Mouse (Mus musculus) stomach, embryonic 14.5 days (tissue): ENCODE measurements around the gene Smim12. TPM values are rescaled to one million over a fixed set of nuclear protein-coding genes. Genes with fewer than 3 reads are reported as not detected.

Source experiments
- ATAC-seq: fragments of 200-750 bp; cut with Nextera tagmentation; 2 replicates; pipeline ENCODE4 v1.8.0; 2017; ENCODE audit warnings: low read depth, moderate TSS enrichment; ENCODE audit not compliant: insufficient number of reproducible peaks, insufficient read depth, low FRiP score
- H3K27ac ChIP-seq: fragments of 300-500 bp; sonication (generic); 2 replicates; pipeline ENCODE4 v1.5.1; 2014; ENCODE audit warnings: mild to moderate bottlenecking, low read length, moderate library complexity, mixed read lengths
- H3K27me3 ChIP-seq: fragments of 300-500 bp; sonication (generic); 2 replicates; pipeline ENCODE4 v1.6.1; 2014; ENCODE audit warnings: low read length, control low read depth, mixed read lengths; ENCODE audit not compliant: control insufficient read depth, insufficient read depth
- H3K36me3 ChIP-seq: fragments of 300-500 bp; sonication (generic); 2 replicates; pipeline ENCODE4 v1.6.1; 2014; ENCODE audit warnings: mild to moderate bottlenecking, control low read depth, low read length, moderate library complexity, mixed read lengths; ENCODE audit not compliant: control insufficient read depth, insufficient read depth
- H3K4me1 ChIP-seq: fragments of 300-500 bp; sonication (generic); 2 replicates; pipeline ENCODE4 v1.6.1; 2014; ENCODE audit warnings: low read length, control low read depth, mixed read lengths; ENCODE audit not compliant: control insufficient read depth, insufficient read depth
- H3K4me2 ChIP-seq: fragments of 300-500 bp; sonication (generic); replicated peaks from 2 replicates; pipeline ENCODE4 v1.6.1; 2014; ENCODE audit warnings: low read depth, low read length, control low read depth
- H3K4me3 ChIP-seq: fragments of 300-500 bp; sonication (generic); 2 replicates; pipeline ENCODE4 v1.5.1; 2014; ENCODE audit warnings: low read depth, low read length, control low read depth
- H3K9ac ChIP-seq: fragments of 300-500 bp; sonication (generic); replicated peaks from 2 replicates; pipeline ENCODE4 v1.6.1; 2014; ENCODE audit warnings: low read depth, mild to moderate bottlenecking, control low read depth, low read length, moderate library complexity, mixed read lengths
- H3K9me3 ChIP-seq: fragments of 300-500 bp; sonication (generic); 2 replicates; pipeline ENCODE4 v1.6.1; 2016; ENCODE audit warnings: low read depth, low read length, control low read depth; ENCODE audit not compliant: control insufficient read depth
- WGBS: fragments of 180-500 bp; shearing (Covaris S2); extraction: QIAGEN DNeasy Blood & Tissue Kit; methylation state at CpG from one replicate; pipeline ENCODE4 v1.1.7; 2014; 5-methylcytosine and 5-hydroxymethylcytosine counted together
- polyA plus RNA-seq: library from polyadenylated mRNA; unstranded; fragments of >200 nt; fragmentation: Nextera tagmentation; extraction: Ambion mirVana; gene quantifications from 2 replicates; pipeline ENCODE4 v1.2.1, GENCODE M21; 2014

Smim12 gene
- polyA plus RNA-seq, 1 experiment from 2014 or later: 55.4 TPM

GRCm38 (mm10) chr4:127243953-127244352 lies 369 bp downstream of the Smim12 start:
- WGBS: under 1% methylated on average over 26 of the region's 26 CpGs
- Histone ChIP-seq H3K27me3 (no peaks in the 10 kb centered on the region), H3K9ac (peak overlapping the region; percentile 86), H3K9me3 (no peaks in the 10 kb centered on the region), H3K36me3 (peaks cover 6% of the 10 kb centered on the region; the same call in 1 of the 2 replicates), H3K4me1 (peaks cover 6% of the 10 kb centered on the region; the same call in 1 of the 2 replicates), H3K4me2 (peak overlapping the region; percentile 69), H3K4me3 (peak overlapping the region; percentile 76), H3K27ac (no peak overlapping the region)
- peak; percentile 25; the same call in 1 of the 2 replicates for ATAC-seq

DNA sequence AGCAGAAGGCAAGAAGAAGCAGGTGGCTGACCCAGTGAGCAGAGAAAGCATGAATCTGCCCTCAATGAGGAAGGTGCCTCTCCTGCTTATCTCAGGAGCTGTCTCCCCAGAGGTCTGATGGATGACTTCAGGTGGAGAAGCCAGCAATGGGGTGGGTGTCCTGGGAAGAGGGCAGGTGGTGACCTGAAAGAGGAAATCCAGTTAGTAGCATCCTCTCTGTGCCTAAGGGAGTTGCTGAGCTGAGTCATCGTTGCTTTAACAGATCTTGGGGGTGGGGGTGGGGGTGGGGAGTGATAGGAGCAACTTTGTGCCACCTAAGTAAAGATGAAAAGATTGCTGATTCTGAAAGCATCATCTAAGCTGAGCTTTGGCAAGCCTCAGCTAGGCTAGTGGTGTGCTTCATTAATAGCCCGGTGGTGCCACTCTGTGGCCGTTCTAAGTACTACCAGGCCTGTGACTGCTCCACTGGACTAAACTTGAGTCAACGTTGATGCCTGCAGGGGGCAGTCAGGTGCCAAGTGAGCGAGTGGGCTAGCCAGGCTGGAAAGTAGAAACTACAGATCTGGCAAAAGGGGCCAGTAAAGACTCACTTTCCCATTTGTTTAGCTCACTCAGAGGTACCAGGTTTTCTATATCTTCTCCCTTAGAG lies 6.2 kb downstream of the Smim12 start:
- peaks cover 9% of the 10 kb centered on the region; the same call in 1 of the 2 replicates for H3K36me3 ChIP-seq
- ATAC-seq: peak; percentile 63; the same call in 1 of the 2 replicates
- no peak overlapping the region for H3K9ac ChIP-seq
- no peaks in the 10 kb centered on the region for H3K9me3 ChIP-seq
- H3K27ac ChIP-seq: no peak overlapping the region
- no peak overlapping the region for H3K4me2 ChIP-seq
- no peaks in the 10 kb centered on the region for H3K4me1 ChIP-seq
- no peak overlapping the region for H3K4me3 ChIP-seq
- H3K27me3 ChIP-seq: no peaks in the 10 kb centered on the region
- WGBS: 3% methylated on average over 5 of the region's 5 CpGs

GRCm38 (mm10) chr4:127251963-127252585 lies 8.5 kb downstream of the Smim12 start:
- Histone ChIP-seq H3K9ac (no peak overlapping the region), H3K4me3 (no peak overlapping the region), H3K4me2 (no peak overlapping the region), H3K9me3 (no peaks in the 10 kb centered on the region), H3K4me1 (no peaks in the 10 kb centered on the region), H3K27ac (no peak overlapping the region), H3K27me3 (no peaks in the 10 kb centered on the region), H3K36me3 (peaks cover 9% of the 10 kb centered on the region; the same call in 1 of the 2 replicates)
- no peak for ATAC-seq
- 51% methylated on average over 22 of the region's 22 CpGs for WGBS

DNA sequence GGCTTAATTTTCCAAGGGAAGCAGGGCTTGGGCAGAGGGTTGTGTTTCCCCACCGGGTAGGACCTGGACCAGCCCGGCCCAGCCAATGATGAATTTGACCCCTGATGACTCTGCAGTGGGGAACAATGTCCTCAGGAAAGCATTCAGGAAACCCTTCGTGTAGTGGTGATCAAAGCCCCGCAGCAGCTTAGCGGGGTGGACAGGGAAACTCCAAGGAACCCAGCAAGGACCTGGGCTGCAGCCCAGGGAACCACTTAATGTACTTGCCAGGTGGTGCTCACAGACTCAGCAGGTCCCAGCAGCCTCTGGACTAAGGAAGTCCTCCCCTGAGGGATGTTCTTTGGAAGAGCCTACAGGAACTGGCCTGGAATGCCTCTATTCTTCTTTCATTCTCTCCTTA lies 13.2 kb downstream of the Smim12 start:
- WGBS: 52% methylated on average over 5 of the region's 5 CpGs

GRCm38 (mm10) chr4:127258186-127258897 lies 14.8 kb downstream of the Smim12 start:
- Histone ChIP-seq H3K4me2 (no peak overlapping the region), H3K9ac (no peak overlapping the region), H3K27ac (no peak overlapping the region), H3K4me1 (no peaks in the 10 kb centered on the region), H3K27me3 (no peaks in the 10 kb centered on the region), H3K9me3 (no peaks in the 10 kb centered on the region), H3K36me3 (no peaks in the 10 kb centered on the region), H3K4me3 (no peak overlapping the region)
- WGBS: 44% methylated on average over 12 of the region's 12 CpGs
- ATAC-seq: no peak

More for the DNA sequence above, 13.2 kb downstream of the Smim12 start:
- Histone ChIP-seq H3K36me3 (no peaks in the 10 kb centered on the region), H3K4me1 (no peaks in the 10 kb centered on the region), H3K4me2 (no peak overlapping the region), H3K9ac (no peak overlapping the region), H3K9me3 (no peaks in the 10 kb centered on the region), H3K27ac (no peak overlapping the region), H3K27me3 (no peaks in the 10 kb centered on the region), H3K4me3 (no peak overlapping the region)
- ATAC-seq: no peak

GRCm38 (mm10) chr4:127261601-127262000 lies 18.0 kb downstream of the Smim12 start:
- Histone ChIP-seq H3K4me3 (no peak overlapping the region), H3K27me3 (no peaks in the 10 kb centered on the region), H3K4me2 (no peak overlapping the region), H3K36me3 (no peaks in the 10 kb centered on the region), H3K4me1 (no peaks in the 10 kb centered on the region), H3K9me3 (no peaks in the 10 kb centered on the region), H3K27ac (no peak overlapping the region), H3K9ac (no peak overlapping the region)
- 88% methylated on average over 14 of the region's 14 CpGs for WGBS
- no peak for ATAC-seq

GRCm38 (mm10) chr4:127263438-127264182 lies 20.0 kb downstream of the Smim12 start:
- H3K27ac ChIP-seq: no peak overlapping the region
- no peaks in the 10 kb centered on the region for H3K4me1 ChIP-seq
- H3K9ac ChIP-seq: no peak overlapping the region
- no peak overlapping the region for H3K4me3 ChIP-seq
- H3K27me3 ChIP-seq: no peaks in the 10 kb centered on the region
- no peaks in the 10 kb centered on the region for H3K9me3 ChIP-seq
- ATAC-seq: no peak
- 64% methylated on average over 19 of the region's 19 CpGs for WGBS
- H3K36me3 ChIP-seq: no peaks in the 10 kb centered on the region
- no peak overlapping the region for H3K4me2 ChIP-seq

GRCm38 (mm10) chr4:127264183-127264554 lies 20.6 kb downstream of the Smim12 start:
- 58% methylated on average over 5 of the region's 5 CpGs for WGBS
- no peaks in the 10 kb centered on the region for H3K36me3 ChIP-seq
- no peaks in the 10 kb centered on the region for H3K27me3 ChIP-seq
- no peaks in the 10 kb centered on the region for H3K9me3 ChIP-seq
- no peak overlapping the region for H3K4me3 ChIP-seq
- ATAC-seq: no peak
- H3K4me1 ChIP-seq: no peaks in the 10 kb centered on the region
- H3K9ac ChIP-seq: no peak overlapping the region
- H3K27ac ChIP-seq: no peak overlapping the region
- H3K4me2 ChIP-seq: no peak overlapping the region
